Mouse (Mus musculus) thymus, postnatal 36 days (tissue): ENCODE results near the gene Polr3b.

Experiments
- DNase-seq, 2 experiments: peaks; one replicate each; pipeline ENCODE4 v3.0.0; 2022; ENCODE audit warnings: mixed read lengths in 2 of 2

The Polr3b gene

GRCm38 (mm10) chr10:84711940-84712339 is 89.8 kb downstream of the Polr3b start:
- no peak for DNase-seq

- no peak for DNase-seq
Measured at GRCm38 (mm10) chr10:84712532-84712931, 90.4 kb downstream of the Polr3b start.

GRCm38 (mm10) chr10:84713043-84713442 is 91.0 kb downstream of the Polr3b start:
- DNase-seq, result no peak

GRCm38 (mm10) chr10:84715639-84716038 is 93.5 kb downstream of the Polr3b start:
- no peak for DNase-seq

- no peak for DNase-seq
Measured at GRCm38 (mm10) chr10:84716581-84716980, 94.5 kb downstream of the Polr3b start.

GRCm38 (mm10) chr10:84722711-84723110 is 100.6 kb downstream of the Polr3b start:
- DNase-seq, result no peak

GRCm38 (mm10) chr10:84727005-84727404 is 104.9 kb downstream of the Polr3b start:
- no peak for DNase-seq

- no peak for DNase-seq
Measured at GRCm38 (mm10) chr10:84727760-84728159, 105.7 kb downstream of the Polr3b start.

- no peak for DNase-seq
Measured at GRCm38 (mm10) chr10:84730078-84730477, 108.0 kb downstream of the Polr3b start.

GRCm38 (mm10) chr10:84730956-84731355 is 108.9 kb downstream of the Polr3b start:
- no peak for DNase-seq

GRCm38 (mm10) chr10:84733511-84733910 is 111.4 kb downstream of the Polr3b start:
- DNase-seq, result no peak

- DNase-seq, result no peak
Measured at GRCm38 (mm10) chr10:84754851-84755785, 133.0 kb downstream of the Polr3b start.

GRCm38 (mm10) chr10:84755786-84756203 is 133.7 kb downstream of the Polr3b start, which contains the start of gene Rfx4:
Gene Rfx4 (plus strand): TSS chr10:84756062.
- DNase-seq, result no peak

- DNase-seq, result no peak
Measured at GRCm38 (mm10) chr10:84756435-84757095, 134.5 kb downstream of the Polr3b start.

- DNase-seq, result no peak
Measured at GRCm38 (mm10) chr10:84757426-84758199, 135.5 kb downstream of the Polr3b start.

- no peak for DNase-seq
Measured at GRCm38 (mm10) chr10:84758200-84758468, 136.0 kb downstream of the Polr3b start.

GRCm38 (mm10) chr10:84758483-84759431 is 136.7 kb downstream of the Polr3b start:
- no peak for DNase-seq

GRCm38 (mm10) chr10:84759511-84760117 is 137.5 kb downstream of the Polr3b start:
- no peak for DNase-seq

- no peak for DNase-seq
Measured at GRCm38 (mm10) chr10:84760118-84761111, 138.3 kb downstream of the Polr3b start.

- DNase-seq, result no peak
Measured at GRCm38 (mm10) chr10:84768766-84769165, 146.7 kb downstream of the Polr3b start.
